Mouse (Mus musculus): ENCODE measurements around the gene Bola2.
"Not testable (repeated sequence)": the region's sequence is repeated elsewhere in the genome, so short reads cannot be mapped to it uniquely, and the experiment has no call there.

The Bola2 gene

GRCm38 (mm10) chr7:126695210-126695611 is at the start of gene Bola2:
Bola2 (plus strand) TSS chr7:126695401.
- no peak for DNase-seq (ENCODE audit: low read depth, low spot score)

GRCm38 (mm10) chr7:126645708-126646107 is 49.5 kb upstream of the Bola2 start:
- DNase-seq (ENCODE audit: low read depth, low spot score), result no peak

DNA sequence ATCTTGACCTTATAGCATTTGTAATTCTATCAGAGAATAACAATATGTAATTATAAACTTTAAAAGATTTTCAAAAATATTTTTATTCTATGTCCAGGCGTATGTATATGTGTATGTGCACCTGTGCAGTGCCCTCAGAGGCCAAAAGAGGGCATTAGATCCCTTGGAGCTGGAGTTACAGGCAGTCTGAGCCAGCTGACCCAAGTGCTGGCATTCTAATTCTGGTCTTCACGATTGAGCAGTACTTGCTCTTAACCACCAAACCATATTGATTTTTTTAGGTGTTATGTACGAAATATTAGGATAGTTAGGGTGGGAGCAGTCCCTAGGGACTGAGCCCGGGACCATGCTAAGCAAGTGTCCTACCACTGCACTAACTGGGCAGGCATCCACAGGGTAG is 46.7 kb upstream of the Bola2 start:
- no peak for DNase-seq (ENCODE audit: low read depth, low spot score)

DNA sequence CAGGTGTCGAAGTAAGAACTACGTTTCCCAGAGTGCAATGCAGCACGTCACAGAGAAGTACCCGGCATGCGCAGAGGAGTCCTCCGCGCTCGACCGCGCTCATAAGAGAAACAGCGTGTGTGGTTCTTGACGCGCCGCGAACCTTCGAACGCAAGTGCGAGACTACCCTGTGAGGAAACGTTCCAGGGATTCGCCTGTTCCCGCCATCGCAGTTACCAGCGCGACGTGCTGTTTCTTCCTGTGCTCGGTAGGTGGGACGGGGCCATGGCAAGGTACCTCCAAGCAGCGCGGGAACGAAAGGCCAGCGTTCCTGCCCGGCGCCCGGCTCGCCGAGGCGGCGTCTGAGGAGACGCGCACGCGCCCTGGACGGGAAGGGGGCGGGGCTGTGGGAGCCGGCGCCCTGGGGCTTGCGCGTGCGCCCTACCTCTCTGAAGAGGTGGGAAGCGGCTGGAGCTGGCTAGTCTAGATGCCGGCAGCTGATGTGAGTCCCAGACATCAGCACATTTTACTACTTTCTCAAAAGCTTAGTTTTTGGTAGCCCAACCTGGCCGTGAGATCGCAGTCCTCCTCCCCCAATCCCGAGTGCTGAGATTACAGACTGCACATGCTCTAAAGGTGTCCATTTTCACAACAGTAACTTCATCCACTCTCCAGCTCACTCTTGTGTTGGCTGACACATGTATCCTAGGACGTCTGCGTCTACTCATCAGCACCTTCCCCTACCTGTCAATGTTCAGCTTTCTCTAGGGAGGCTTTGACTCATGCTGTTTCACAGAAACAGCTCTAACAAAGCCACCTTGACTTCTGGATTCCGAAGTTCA is 45.8 kb upstream of the Bola2 start, which contains the start of gene Sgf29:
Sgf29 (plus strand) TSS at position 79 of the 821 bp plus-strand sequence.
- DNase-seq (ENCODE audit: low read depth, low spot score), result peak; percentile 85

DNA sequence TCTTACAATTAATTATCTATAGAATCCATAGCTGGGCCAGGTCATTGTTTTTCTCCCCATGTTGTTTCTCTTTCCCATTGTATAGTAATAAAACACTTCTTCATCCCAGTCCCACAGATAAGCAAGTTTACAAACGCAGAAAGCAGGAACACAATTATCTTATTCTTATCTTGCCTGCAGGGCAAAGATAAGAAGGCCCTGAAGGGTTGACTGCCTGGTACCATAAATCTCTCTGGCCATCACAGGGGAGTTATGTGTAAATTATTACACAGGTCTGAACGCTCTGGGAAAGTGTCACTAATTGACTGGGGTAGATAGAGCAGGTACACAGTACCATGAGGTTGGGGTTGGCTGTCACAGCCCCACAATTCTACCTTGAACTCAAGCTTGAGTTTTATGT is 44.3 kb upstream of the Bola2 start:
- DNase-seq (ENCODE audit: low read depth, low spot score), result no peak

DNA sequence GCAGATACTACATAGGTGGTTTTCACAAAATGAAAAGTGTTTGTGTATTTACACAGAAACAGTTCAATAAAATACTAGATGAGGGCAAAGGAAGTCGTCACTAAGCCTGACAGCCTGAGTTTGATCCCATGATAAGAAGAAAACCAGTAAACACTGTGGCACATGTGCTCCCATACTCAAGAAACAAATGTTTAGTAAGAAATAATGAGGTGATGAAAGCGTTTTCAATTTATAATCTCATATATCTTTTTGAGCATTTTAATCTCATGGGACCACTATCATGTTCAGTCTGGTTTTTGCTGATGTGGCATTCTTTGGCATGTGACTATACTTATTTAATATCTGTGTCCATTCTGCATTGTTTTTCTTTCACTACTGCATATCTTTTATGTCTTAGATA is 41.2 kb upstream of the Bola2 start:
- no peak for DNase-seq (ENCODE audit: low read depth, low spot score)

- DNase-seq (ENCODE audit: low read depth, low spot score), result no peak
These were observed 39.5 kb upstream of the Bola2 start for GRCm38 (mm10) chr7:126655695-126656094.

DNA sequence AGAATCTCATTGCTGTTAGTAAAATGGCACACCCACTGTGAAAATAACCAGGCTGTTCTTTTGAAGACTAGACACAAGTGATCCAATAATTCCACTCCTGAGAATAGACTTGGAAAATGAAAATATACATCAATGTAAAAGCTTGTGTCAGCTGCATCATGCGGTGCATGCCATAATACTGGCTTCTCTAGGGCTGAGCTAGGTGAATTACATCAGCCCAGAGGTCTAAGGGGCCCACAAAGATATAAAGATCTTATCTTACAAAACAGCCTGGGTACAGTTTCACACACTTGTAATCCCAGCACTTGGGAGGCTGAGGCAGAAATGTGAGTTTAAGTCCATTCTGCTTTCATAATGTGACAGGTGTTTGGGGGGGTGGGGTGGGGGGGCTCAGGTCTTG is 37.7 kb upstream of the Bola2 start:
- DNase-seq (ENCODE audit: low read depth, low spot score), result no peak

DNA sequence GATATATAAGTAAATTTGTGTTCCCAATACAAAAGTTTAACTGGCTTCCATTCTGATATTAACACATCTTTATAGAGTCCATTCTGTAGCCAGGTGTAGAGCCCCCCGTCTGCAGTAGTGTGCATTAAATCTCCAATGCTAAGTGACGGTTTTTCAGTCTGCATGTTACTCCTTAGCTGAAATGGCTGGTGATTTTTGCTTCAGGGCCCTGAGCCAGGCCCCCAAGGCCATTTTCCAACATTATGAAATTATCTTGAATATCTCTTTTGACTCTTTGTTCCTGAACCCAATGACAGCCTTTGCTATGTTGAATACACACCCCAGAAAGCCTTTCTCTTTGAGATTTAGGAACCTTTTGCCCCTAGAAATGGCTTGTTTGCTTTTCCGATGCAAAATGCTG is 35.4 kb upstream of the Bola2 start:
- no peak for DNase-seq (ENCODE audit: low read depth, low spot score)

GRCm38 (mm10) chr7:126663646-126664045 is 31.6 kb upstream of the Bola2 start:
- no peak for DNase-seq (ENCODE audit: low read depth, low spot score)

- no peak for DNase-seq (ENCODE audit: low read depth, low spot score)
These were observed 29.9 kb upstream of the Bola2 start for GRCm38 (mm10) chr7:126665269-126665668.

- DNase-seq (ENCODE audit: low read depth, low spot score), result no peak
These were observed 27.6 kb upstream of the Bola2 start for GRCm38 (mm10) chr7:126667495-126668090.

GRCm38 (mm10) chr7:126668452-126668851 is 26.7 kb upstream of the Bola2 start:
- no peak for DNase-seq (ENCODE audit: low read depth, low spot score)

GRCm38 (mm10) chr7:126670152-126670551 is 25.0 kb upstream of the Bola2 start:
- no peak for DNase-seq (ENCODE audit: low read depth, low spot score)

- DNase-seq (ENCODE audit: low read depth, low spot score), result no peak
These were observed 23.1 kb upstream of the Bola2 start for GRCm38 (mm10) chr7:126672111-126672510.

DNA sequence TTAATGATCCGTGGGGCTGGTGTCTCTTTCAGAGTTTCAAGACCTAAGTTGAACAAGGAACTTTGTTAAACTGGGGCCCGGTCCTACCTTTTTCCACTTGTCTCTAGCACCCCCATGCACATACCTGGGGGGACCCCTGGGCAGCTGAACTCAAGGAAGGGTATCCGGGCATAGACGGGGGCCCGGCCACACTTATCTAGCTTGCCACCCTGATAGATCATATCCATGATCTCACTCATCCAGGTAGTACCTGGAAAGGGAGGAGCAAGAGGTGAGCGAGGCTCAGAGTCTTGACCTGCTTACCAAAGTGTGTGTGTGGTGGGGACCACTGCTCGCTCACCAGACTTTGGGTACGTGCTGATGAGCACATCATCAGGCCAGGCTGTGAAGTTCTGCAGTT is 20.1 kb upstream of the Bola2 start:
- DNase-seq (ENCODE audit: low read depth, low spot score), result no peak

DNA sequence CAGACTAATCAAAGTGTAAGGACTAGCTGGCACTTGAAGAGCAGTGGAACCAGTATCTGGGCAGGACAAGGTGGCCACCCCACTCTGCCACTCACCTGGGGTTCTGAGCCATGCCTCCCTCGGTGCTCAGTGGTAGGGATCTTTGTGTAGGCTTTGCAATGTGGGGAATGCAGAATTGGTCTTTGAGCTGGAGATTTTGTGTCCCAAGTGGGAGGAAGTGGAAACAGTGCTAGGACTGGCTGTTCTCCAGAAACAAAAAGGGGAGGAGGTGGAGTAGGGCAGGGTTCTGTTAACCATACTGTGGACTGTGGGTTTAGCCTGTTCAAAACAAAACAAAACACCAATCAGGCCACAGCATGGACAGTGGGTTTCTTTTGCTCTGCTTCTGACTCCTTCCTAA is 19.0 kb upstream of the Bola2 start, which contains the start of gene Sult1a1:
Sult1a1 (minus strand) TSS at position 226 of the 400 bp plus-strand sequence.
- no peak for DNase-seq (ENCODE audit: low read depth, low spot score)

GRCm38 (mm10) chr7:126676631-126677220 is 18.5 kb upstream of the Bola2 start:
- no peak for DNase-seq (ENCODE audit: low read depth, low spot score)

DNA sequence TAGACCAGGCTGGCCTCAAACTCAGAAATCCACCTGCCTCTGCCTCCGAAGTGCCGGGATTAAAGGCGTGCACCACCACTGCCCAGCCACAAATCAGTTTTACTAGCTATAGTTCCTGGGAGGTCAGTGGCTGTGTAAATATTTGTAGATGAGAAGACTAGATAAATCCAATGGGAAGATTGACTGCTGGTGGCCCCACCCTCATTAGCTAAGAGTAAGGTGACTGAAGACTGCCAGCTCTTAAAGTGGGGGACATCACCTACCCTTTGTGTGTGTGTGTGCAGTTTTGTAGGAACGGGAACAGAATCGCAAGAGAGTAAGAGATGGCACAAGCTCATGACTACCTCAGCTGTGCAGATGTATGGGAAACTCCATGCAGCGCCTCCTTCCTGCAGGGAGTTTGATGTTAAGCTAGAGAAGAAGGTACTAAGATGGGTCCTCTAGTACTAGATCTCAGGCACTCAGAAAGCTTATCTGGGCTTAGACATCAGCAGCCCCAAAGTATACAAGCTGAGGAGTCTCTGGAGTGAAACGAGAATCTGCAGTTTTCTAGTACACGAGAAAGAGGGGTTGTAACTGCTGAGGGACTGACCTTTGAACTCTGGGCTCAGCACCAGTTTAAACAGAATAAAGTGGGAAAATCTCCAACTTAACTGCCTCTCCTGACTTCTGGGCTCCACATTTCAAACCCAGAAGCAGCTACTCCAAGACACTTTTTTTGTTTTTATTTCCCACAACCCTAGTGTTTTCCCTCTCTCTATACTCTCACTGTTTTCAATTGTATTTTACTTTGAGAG is 16.5 kb upstream of the Bola2 start:
- DNase-seq (ENCODE audit: low read depth, low spot score), result no peak

GRCm38 (mm10) chr7:126679683-126680082 is 15.5 kb upstream of the Bola2 start:
- DNase-seq (ENCODE audit: low read depth, low spot score), result no peak

DNA sequence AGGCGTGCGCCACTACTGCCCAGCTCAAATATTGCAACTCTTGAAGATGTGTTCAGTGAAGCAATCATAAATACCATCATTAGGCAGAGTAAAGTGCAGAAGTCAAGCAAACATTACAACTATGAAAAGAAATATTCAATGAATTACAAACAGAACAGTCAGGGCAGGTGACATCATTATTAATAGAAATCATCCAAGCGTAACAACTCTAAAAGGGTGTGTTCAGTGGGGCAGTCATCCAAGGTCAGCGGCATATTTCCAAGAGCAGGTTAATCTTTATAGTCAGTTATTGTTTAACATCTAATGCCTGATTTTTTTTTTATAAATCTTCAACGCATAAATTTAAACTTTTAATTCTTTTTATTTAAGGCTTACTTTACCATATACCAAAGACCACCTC is 14.0 kb upstream of the Bola2 start:
- DNase-seq (ENCODE audit: low read depth, low spot score), result no peak

- not testable (repeated sequence) for DNase-seq (ENCODE audit: low read depth, low spot score)
These were observed 7.0 kb upstream of the Bola2 start for GRCm38 (mm10) chr7:126688156-126688555.

All from retina, postnatal 7 days (tissue).